Comparison of ENCODE assay signal across 8 mouse cellular contexts in the genomic region with DNA sequence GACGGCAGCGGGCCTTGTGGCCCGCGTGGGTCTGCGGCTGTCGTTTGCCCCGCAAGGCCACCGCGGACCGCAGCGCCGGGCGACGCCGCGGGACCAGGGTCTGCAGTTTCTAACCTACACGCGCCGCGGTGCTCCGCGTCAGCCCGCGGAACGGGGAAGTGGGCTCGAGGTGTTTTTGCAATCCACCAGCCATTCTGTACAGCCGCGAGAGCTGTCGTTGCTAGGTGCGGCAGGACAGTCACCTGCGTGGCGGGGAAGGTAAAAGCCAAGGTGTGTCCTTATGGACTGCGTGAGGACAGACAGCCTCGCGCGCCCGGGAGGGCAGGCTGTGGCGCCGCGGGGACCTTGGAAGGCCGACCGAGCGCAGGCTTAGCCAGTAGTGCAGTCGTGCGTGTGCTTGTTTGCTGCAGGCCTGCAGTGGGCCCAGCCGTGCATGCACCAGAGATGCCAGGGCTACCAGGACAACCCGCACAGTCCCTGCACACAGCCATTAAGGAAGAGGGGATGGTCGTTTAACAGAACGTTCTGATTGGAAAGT. TPM values are rescaled to one million over a fixed set of nuclear protein-coding genes. Genes with fewer than 3 reads are reported as not detected.
A peak's percentile ranks its signal among the peaks of the same experiment; 100 is the strongest.
DNase-seq lines count a peak whose midpoint lies in the region; ATAC-seq and TF ChIP-seq lines count a peak whose summit lies in the region.

No protein-coding gene starts in this region.

- H3K4me3 ChIP-seq in heart, adult 2 months = peak overlapping the region; percentile 77
- H3K4me3 ChIP-seq in kidney, adult 2 months (ENCODE audit: insufficient read depth, low read depth, low read length) = peak overlapping the region; percentile 95
- peak overlapping the region; percentile 95 for H3K4me3 ChIP-seq in limb, embryonic 15.5 days
- peak overlapping the region; percentile 96 for H3K4me3 ChIP-seq in midbrain, embryonic 14.5 days (replicated peaks; ENCODE audit: low read depth, low read length)

- no peak for TF ChIP-seq EP300 in heart, adult 2 months (IDR thresholded peaks at IDR 0.05; ENCODE audit: insufficient read depth, low read depth, low read length)

- H3K4me2 ChIP-seq in limb, embryonic 15.5 days = peak overlapping the region; percentile 73
- H3K4me2 ChIP-seq in midbrain, embryonic 14.5 days (ENCODE audit: low read length) = peak overlapping the region; percentile 84

- ATAC-seq in limb, embryonic 15.5 days (ENCODE audit: insufficient number of reproducible peaks, low FRiP score, low TSS enrichment, low read depth) = peak; percentile 62; the same call in 1 of the 2 replicates
- ATAC-seq in midbrain, embryonic 14.5 days (ENCODE audit: low FRiP score, low TSS enrichment) = peak; percentile 79

- H3K4me1 ChIP-seq in heart, adult 2 months (ENCODE audit: control insufficient read depth, insufficient read depth, low read length) = peaks cover 3% of the 10 kb centered on the region
- peaks cover 2% of the 10 kb centered on the region; the same call in 1 of the 2 replicates for H3K4me1 ChIP-seq in kidney, adult 2 months (ENCODE audit: control insufficient read depth, insufficient read depth, low read length)
- H3K4me1 ChIP-seq in limb, embryonic 15.5 days = peaks cover 9% of the 10 kb centered on the region; the same call in 1 of the 2 replicates
- H3K4me1 ChIP-seq in midbrain, embryonic 14.5 days (ENCODE audit: control insufficient read depth, insufficient read depth, low read length) = peaks cover 14% of the 10 kb centered on the region; the same call in 1 of the 2 replicates

- no peak for TF ChIP-seq POLR2A in heart, adult 2 months (IDR thresholded peaks at IDR 0.05; ENCODE audit: insufficient read depth, low read depth, low read length)
- TF ChIP-seq POLR2A in kidney, adult 2 months (IDR thresholded peaks at IDR 0.05; ENCODE audit: low read depth, low read length) = no peak

- intact Hi-C loops in heart, adult 2 months (cut with DNase I) = loop anchor here (1.0 to 10.0 kb wide), 4 partner anchors 41 to 249 kb away; partner anchors contain the start of genes Zfp212, Zfp282, Zfp746 and Zfp777

- H3K9ac ChIP-seq in heart, adult 2 months (ENCODE audit: low read depth, low read length) = peak overlapping the region; percentile 91
- H3K9ac ChIP-seq in limb, embryonic 15.5 days = peak overlapping the region; percentile 98
- peak overlapping the region; percentile 95 for H3K9ac ChIP-seq in midbrain, embryonic 14.5 days (replicated peaks; ENCODE audit: low read length)

- H3K79me2 ChIP-seq in heart, adult 2 months (replicated peaks; ENCODE audit: control insufficient read depth, insufficient read depth, low read length) = peaks cover 1% of the 10 kb centered on the region; the same call in 1 of the 2 replicates

- WGBS in heart, adult 2 months = under 1% methylated on average over 49 of the region's 49 CpGs
- WGBS in kidney, adult 2 months = under 1% methylated on average over 49 of the region's 49 CpGs
- under 1% methylated on average over 49 of the region's 49 CpGs for WGBS in limb, embryonic 15.5 days
- WGBS in midbrain, embryonic 14.5 days = under 1% methylated on average over 49 of the region's 49 CpGs

- peak; percentile 24 to 55 for DNase-seq in left cerebral cortex, adult 18-20 months (ENCODE audit: low spot score in 2 of 2)
- DNase-seq in left cerebral cortex, adult 11 months (ENCODE audit: low spot score) = no peak
- peak; percentile 79 for DNase-seq in embryo, embryonic 11 days
- DNase-seq in heart, adult 2 months = peak in 1 of 2 experiments; percentile 60
- peak; percentile 70 for DNase-seq in kidney, adult 2 months
- peak; percentile 79 for DNase-seq in midbrain, embryonic 14.5 days
- DNase-seq in spleen, adult 12 weeks (ENCODE audit: low spot score) = peak; percentile 54

- H3K27ac ChIP-seq in heart, adult 2 months = peak overlapping the region; percentile 79
- peak overlapping the region; percentile 72 for H3K27ac ChIP-seq in kidney, adult 2 months (ENCODE audit: insufficient read depth, low read depth, low read length)
- peak overlapping the region; percentile 95 for H3K27ac ChIP-seq in limb, embryonic 15.5 days
- peak overlapping the region; percentile 97 for H3K27ac ChIP-seq in midbrain, embryonic 14.5 days (replicated peaks; ENCODE audit: low read depth, low read length)

- H3K36me3 ChIP-seq in heart, adult 2 months (ENCODE audit: control insufficient read depth, insufficient read depth, low read length) = peaks cover 7% of the 10 kb centered on the region
- no peaks in the 10 kb centered on the region; the same call in 1 of the 2 replicates for H3K36me3 ChIP-seq in kidney, adult 2 months (ENCODE audit: control insufficient read depth, insufficient read depth, low read length)
- no peaks in the 10 kb centered on the region for H3K36me3 ChIP-seq in limb, embryonic 15.5 days
- H3K36me3 ChIP-seq in midbrain, embryonic 14.5 days (ENCODE audit: control insufficient read depth, insufficient read depth, low read length) = peaks cover 10% of the 10 kb centered on the region

- no peaks in the 10 kb centered on the region for H3K9me3 ChIP-seq in limb, embryonic 15.5 days
- H3K9me3 ChIP-seq in midbrain, embryonic 14.5 days (ENCODE audit: control insufficient read depth, low read length) = no peaks in the 10 kb centered on the region

- H3K27me3 ChIP-seq in heart, adult 2 months (ENCODE audit: control insufficient read depth, insufficient read depth, low read length) = no peaks in the 10 kb centered on the region
- H3K27me3 ChIP-seq in kidney, adult 2 months (replicated peaks; ENCODE audit: control insufficient read depth, insufficient read depth, low read length) = no peaks in the 10 kb centered on the region
- no peaks in the 10 kb centered on the region for H3K27me3 ChIP-seq in limb, embryonic 15.5 days
- no peaks in the 10 kb centered on the region for H3K27me3 ChIP-seq in midbrain, embryonic 14.5 days (ENCODE audit: control insufficient read depth, insufficient read depth, low read length)

- TF ChIP-seq CTCF in heart, adult 2 months (IDR thresholded peaks at IDR 0.05) = no peak
- no peak for TF ChIP-seq CTCF in kidney, adult 2 months (conservative IDR thresholded peaks at IDR 0.05; ENCODE audit: insufficient read depth, insufficient read length, low read depth, low read length)

RNA-seq across cellular contexts. Expression of gene Zfp398, which starts 0.6 kb away (rescaled TPM):
- 10 to 100 TPM; 21.0 to 21.3 TPM for total RNA-seq in left cerebral cortex, adult 18-20 months (2021)
- total RNA-seq in heart, adult 2 months (2021) = 1 to 10 TPM; 5.8 to 7.4 TPM
- 3.3 and 5.5 TPM in 2 replicates for polyA plus RNA-seq in heart, adult 2 months (2012; rRNA removed)
- polyA plus RNA-seq in kidney, adult 2 months (2012; rRNA removed) = 7.2 and 9.0 TPM in 2 replicates
- polyA plus RNA-seq in limb, embryonic 15.5 days (2015; fragmentation: Nextera tagmentation; extraction: Ambion mirVana) = 11.0 and 12.0 TPM in 2 replicates
- polyA plus RNA-seq in midbrain, embryonic 14.5 days (2014; fragmentation: Nextera tagmentation; extraction: Ambion mirVana) = 18.7 and 20.4 TPM in 2 replicates

RNA-seq across cellular contexts. Expression of gene Zfp786, which starts 5.4 kb away (rescaled TPM):
- 1 to 10 TPM; 5.2 to 6.2 TPM for total RNA-seq in left cerebral cortex, adult 18-20 months (2021)
- total RNA-seq in heart, adult 2 months (2021) = under 1 TPM; 0.64 to 0.78 TPM
- 0.20 and 0.47 TPM in 2 replicates for polyA plus RNA-seq in heart, adult 2 months (2012; rRNA removed)
- polyA plus RNA-seq in kidney, adult 2 months (2012; rRNA removed) = 0.19 and 0.37 TPM in 2 replicates
- polyA plus RNA-seq in limb, embryonic 15.5 days (2015; fragmentation: Nextera tagmentation; extraction: Ambion mirVana) = 2.5 and 3.6 TPM in 2 replicates
- 15.0 and 16.0 TPM in 2 replicates for polyA plus RNA-seq in midbrain, embryonic 14.5 days (2014; fragmentation: Nextera tagmentation; extraction: Ambion mirVana)

RNA-seq across cellular contexts. Expression of gene Pdia4, which starts 22.8 kb away (rescaled TPM):
- total RNA-seq in left cerebral cortex, adult 18-20 months (2021) = 10 to 100 TPM; 55.9 to 63.5 TPM
- 10 to 100 TPM; 44.1 to 46.0 TPM for total RNA-seq in heart, adult 2 months (2021)
- 14.0 and 29.7 TPM in 2 replicates for polyA plus RNA-seq in heart, adult 2 months (2012; rRNA removed)
- 38.9 and 44.0 TPM in 2 replicates for polyA plus RNA-seq in kidney, adult 2 months (2012; rRNA removed)
- polyA plus RNA-seq in limb, embryonic 15.5 days (2015; fragmentation: Nextera tagmentation; extraction: Ambion mirVana) = 277 and 292 TPM in 2 replicates
- polyA plus RNA-seq in midbrain, embryonic 14.5 days (2014; fragmentation: Nextera tagmentation; extraction: Ambion mirVana) = 107 and 148 TPM in 2 replicates

RNA-seq across cellular contexts. Expression of gene Zfp282, which starts 41.0 kb away (rescaled TPM):
- total RNA-seq in left cerebral cortex, adult 18-20 months (2021) = 10 to 100 TPM; 10.5 to 11.1 TPM
- total RNA-seq in heart, adult 2 months (2021) = 1 to 10 TPM; 4.3 to 5.1 TPM
- 3.0 and 4.0 TPM in 2 replicates for polyA plus RNA-seq in heart, adult 2 months (2012; rRNA removed)
- polyA plus RNA-seq in kidney, adult 2 months (2012; rRNA removed) = 6.2 and 7.0 TPM in 2 replicates
- polyA plus RNA-seq in limb, embryonic 15.5 days (2015; fragmentation: Nextera tagmentation; extraction: Ambion mirVana) = 23.1 and 23.6 TPM in 2 replicates
- polyA plus RNA-seq in midbrain, embryonic 14.5 days (2014; fragmentation: Nextera tagmentation; extraction: Ambion mirVana) = 18.4 and 19.7 TPM in 2 replicates
